Mouse (Mus musculus) adrenal gland, postnatal 14 days (tissue): Measurements from ENCODE around the gene Plppr2. TPM values are rescaled to one million over a fixed set of nuclear protein-coding genes. Genes with fewer than 3 reads are reported as not detected.
A peak's percentile ranks its signal among the peaks of the same experiment; 100 is the strongest.

Experiments
- DNase-seq: peaks from one replicate; pipeline ENCODE4 v3.0.0; 2021; ENCODE audit warnings: mixed read lengths
- long read RNA-seq, 2 experiments: library from polyadenylated mRNA; stranded (forward); transcript quantifications; one replicate each; pipeline ENCODE4 v2.0.0; 2021
- total RNA-seq: library from RNA; stranded (reverse); gene quantifications from 2 replicates; pipeline ENCODE4 v1.2.3, GENCODE M21; 2021

Gene Plppr2
- 25.5 and 31.0 TPM in 2 replicates for total RNA-seq
- long read RNA-seq, experiment 1, transcript Plppr2-201 (10 exons, 2,626 nt) = major isoform, 10 of 34 reads
- long read RNA-seq, experiment 1, partial matches to known transcripts = 13 of 34 reads
- long read RNA-seq, experiment 1, other reads (novel, unspliced or antisense) = 11 of 34 reads
- long read RNA-seq, experiment 2, transcript Plppr2-201 (10 exons, 2,626 nt) = major isoform, 6 of 27 reads
- long read RNA-seq, experiment 2, partial matches to known transcripts = 12 of 27 reads
- long read RNA-seq, experiment 2, other reads (novel, unspliced or antisense) = 9 of 27 reads

GRCm38 (mm10) chr9:21936692-21937570 is at the start of gene Plppr2:
Gene Plppr2, plus strand, starts transcription at chr9:21937033.
- peak; percentile 99 for DNase-seq

- DNase-seq = no peak
These were observed 47.6 kb upstream of the Plppr2 start for GRCm38 (mm10) chr9:21889229-21889628.

- DNase-seq = peak; percentile 75
These were observed 35.5 kb upstream of the Plppr2 start for GRCm38 (mm10) chr9:21901223-21901820.

GRCm38 (mm10) chr9:21904031-21904430 is 32.8 kb upstream of the Plppr2 start:
- no peak for DNase-seq

GRCm38 (mm10) chr9:21908216-21908615 is 28.6 kb upstream of the Plppr2 start:
- DNase-seq = no peak

- DNase-seq = no peak
These were observed 27.2 kb upstream of the Plppr2 start for GRCm38 (mm10) chr9:21909474-21910223.

- DNase-seq = no peak
These were observed 19.9 kb upstream of the Plppr2 start for GRCm38 (mm10) chr9:21916851-21917492.

- DNase-seq = no peak
These were observed 19.3 kb upstream of the Plppr2 start for GRCm38 (mm10) chr9:21917493-21918034.

GRCm38 (mm10) chr9:21918035-21918592 is 18.7 kb upstream of the Plppr2 start, which contains the start of gene Rab3d:
Gene Rab3d, minus strand, starts transcription at chr9:21918192.
- DNase-seq = peak; percentile 98

GRCm38 (mm10) chr9:21918692-21919384 is 18.0 kb upstream of the Plppr2 start:
- DNase-seq = no peak

- DNase-seq = no peak
These were observed 13.8 kb upstream of the Plppr2 start for GRCm38 (mm10) chr9:21923036-21923435.

- no peak for DNase-seq
These were observed 13.2 kb upstream of the Plppr2 start for GRCm38 (mm10) chr9:21923490-21924098.

- DNase-seq = peak; percentile 97
These were observed 12.7 kb upstream of the Plppr2 start for GRCm38 (mm10) chr9:21924099-21924493.

GRCm38 (mm10) chr9:21925034-21925433 is 11.8 kb upstream of the Plppr2 start:
- DNase-seq = no peak

GRCm38 (mm10) chr9:21925506-21925905 is 11.3 kb upstream of the Plppr2 start:
- DNase-seq = no peak

- peak; percentile 74 for DNase-seq
These were observed 10.7 kb upstream of the Plppr2 start for GRCm38 (mm10) chr9:21926155-21926554.

- no peak for DNase-seq
These were observed 10.0 kb upstream of the Plppr2 start for GRCm38 (mm10) chr9:21926784-21927183.

GRCm38 (mm10) chr9:21927208-21927753 is 9.6 kb upstream of the Plppr2 start, which contains the start of the genes Ccdc159 and Tmem205:
Gene Ccdc159, plus strand, starts transcription at chr9:21927471.
Gene Tmem205, minus strand, starts transcription at chr9:21927556.
- peak; percentile 96 for DNase-seq

GRCm38 (mm10) chr9:21929208-21929607 is 7.6 kb upstream of the Plppr2 start:
- no peak for DNase-seq
